Mouse (Mus musculus) gastrocnemius, postnatal 4 days (tissue): ENCODE measurements around the gene Gm28041. TPM values are rescaled to one million over a fixed set of nuclear protein-coding genes. Genes with fewer than 3 reads are reported as not detected.

Experiments
- total RNA-seq, 2 experiments: library from RNA; stranded (reverse); gene quantifications; 2 replicates each; pipeline ENCODE4 v1.2.3; 2021

Gene Gm28041
- total RNA-seq, 2 experiments from 2014 or later: not detected

Other genes with a start within 250 kb of the Gm28041 start
- 1 to 10 TPM; 1.8 to 2.4 TPM for gene Rsl1, start 202.6 kb downstream of the Gm28041 start, total RNA-seq
- 1 to 10 TPM in 1 of 2 experiments, under 1 TPM in 1; 0.81 to 1.1 TPM for gene Zfp455, start 181.2 kb downstream of the Gm28041 start, total RNA-seq
- 1 to 10 TPM; 2.4 to 2.9 TPM for gene Zfp458, start 97.3 kb downstream of the Gm28041 start, total RNA-seq
- 1 to 10 TPM; 1.1 TPM for gene Zfp457, start 69.2 kb downstream of the Gm28041 start, total RNA-seq
- gene Zfp595, start 43.2 kb downstream of the Gm28041 start, total RNA-seq: 1 to 10 TPM; 1.7 to 2.7 TPM
- gene Gm28044, start 15.2 kb downstream of the Gm28041 start, total RNA-seq: 1 to 10 TPM in 1 of 2 experiments, under 1 TPM in 1; 0.93 to 1.5 TPM
- gene Zfp953, start 15.1 kb downstream of the Gm28041 start, total RNA-seq: 1 to 10 TPM; 1.3 to 1.5 TPM
- under 1 TPM; 0.47 to 0.61 TPM for gene Zfp456, start 77 bp upstream of the Gm28041 start, total RNA-seq
- gene Zfp429, start 24.1 kb upstream of the Gm28041 start, total RNA-seq: 1 to 10 TPM; 2.0 to 2.4 TPM
- under 1 TPM; 0.49 to 0.86 TPM for gene Zfp459, start 45.7 kb upstream of the Gm28041 start, total RNA-seq
- gene Zfp874a, start 75.9 kb upstream of the Gm28041 start, total RNA-seq: 1 to 10 TPM; 4.0 to 5.5 TPM
- 1 to 10 TPM; 5.5 to 6.4 TPM for gene Zfp874b, start 108.5 kb upstream of the Gm28041 start, total RNA-seq
- gene Zfp58, start 124.8 kb upstream of the Gm28041 start, total RNA-seq: 1 to 10 TPM; 4.4 to 5.8 TPM
- not detected for gene Gm26965, start 150.4 kb upstream of the Gm28041 start, total RNA-seq
- 1 to 10 TPM; 8.4 to 8.6 TPM for gene Zfp87, start 150.4 kb upstream of the Gm28041 start, total RNA-seq
- gene Zfp748, start 178.1 kb upstream of the Gm28041 start, total RNA-seq: 1 to 10 TPM; 5.5 to 5.6 TPM
- 1 to 10 TPM; 4.4 to 4.5 TPM for gene Zfp729b, start 234.0 kb upstream of the Gm28041 start, total RNA-seq